Mouse (Mus musculus): Measurements from ENCODE around the gene Ankdd1a. TPM values are rescaled to one million over a fixed set of nuclear protein-coding genes. Genes with fewer than 3 reads are reported as not detected.

Ankdd1a gene
- polyA plus RNA-seq, 1 experiment from 2014 or later, result 0.13 TPM

- H3K27ac ChIP-seq, result peak overlapping the region; percentile 97
- H3K36me3 ChIP-seq (ENCODE audit: inconsistent target), result no peaks in the 10 kb centered on the region
- 33% methylated on average over 6 of the region's 11 CpGs for WGBS (ENCODE audit: missing documents)
- no peaks in the 10 kb centered on the region; the same call in 1 of the 2 replicates for H3K79me2 ChIP-seq (ENCODE audit: inconsistent target)
- no peak overlapping the region for H3K4me3 ChIP-seq (ENCODE audit: inconsistent target)
Observed at GRCm38 (mm10) chr9:65535789-65536469, 15.9 kb upstream of the Ankdd1a start.

- 0% methylated on average over 3 of the region's 3 CpGs for WGBS (ENCODE audit: missing documents)
- Histone ChIP-seq H3K27ac (peak overlapping the region; percentile 97), H3K4me3 (ENCODE audit: inconsistent target) (no peak overlapping the region), H3K36me3 (ENCODE audit: inconsistent target) (no peaks in the 10 kb centered on the region), H3K79me2 (ENCODE audit: inconsistent target) (no peaks in the 10 kb centered on the region; the same call in 1 of the 2 replicates)
Observed at GRCm38 (mm10) chr9:65535191-65535722, 15.3 kb upstream of the Ankdd1a start.

DNA sequence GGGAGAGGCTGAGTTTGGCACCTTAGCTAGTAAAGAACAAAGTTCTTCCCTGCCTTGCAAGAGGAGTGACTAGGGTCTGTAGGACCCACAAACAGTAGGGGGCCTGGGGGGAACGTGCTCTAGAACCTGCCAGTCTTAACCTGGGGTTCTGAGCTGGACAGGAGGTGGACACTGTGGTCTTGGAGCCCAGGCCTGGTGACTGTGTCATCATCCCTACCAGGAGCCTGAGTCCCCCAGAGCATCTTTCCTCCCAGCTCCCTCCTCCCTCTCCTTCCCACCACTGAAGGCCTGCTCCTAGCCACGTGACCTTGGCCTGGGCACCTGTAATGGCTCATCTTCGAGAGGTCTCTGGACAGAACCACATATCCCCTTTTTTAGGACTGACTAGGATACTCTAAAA is 14.1 kb upstream of the Ankdd1a start:
- H3K27ac ChIP-seq, result peak overlapping the region; percentile 97
- WGBS (ENCODE audit: missing documents), result 90% methylated on average over 3 of the region's 3 CpGs

DNA sequence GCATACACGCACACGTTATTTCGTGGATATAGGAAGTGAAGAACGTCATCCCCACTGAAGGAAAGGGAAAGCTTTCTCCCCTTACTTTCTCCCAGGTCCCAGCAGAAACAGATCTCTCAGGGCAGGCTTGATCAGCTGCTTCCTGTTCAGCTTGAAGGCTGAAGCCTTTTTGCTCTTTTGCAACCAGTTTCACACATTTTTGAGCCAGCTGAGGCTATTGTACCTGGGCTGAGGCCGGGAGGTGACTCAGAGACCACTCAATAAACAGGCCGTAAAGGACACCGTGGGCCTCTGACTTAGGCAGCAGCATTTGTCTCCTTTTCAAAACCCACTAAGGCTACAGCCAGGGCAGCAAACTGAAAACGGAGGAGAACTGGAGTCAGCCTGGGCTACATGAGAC is 13.0 kb upstream of the Ankdd1a start:
- no peaks in the 10 kb centered on the region for H3K36me3 ChIP-seq (ENCODE audit: inconsistent target)
- WGBS (ENCODE audit: missing documents), result 36% methylated on average over 7 of the region's 8 CpGs
- H3K27ac ChIP-seq, result peak overlapping the region; percentile 97
- no peak overlapping the region for H3K4me3 ChIP-seq (ENCODE audit: inconsistent target)
- no peaks in the 10 kb centered on the region; the same call in 1 of the 2 replicates for H3K79me2 ChIP-seq (ENCODE audit: inconsistent target)

More for the DNA sequence above, 14.1 kb upstream of the Ankdd1a start:
- Histone ChIP-seq H3K79me2 (ENCODE audit: inconsistent target) (no peaks in the 10 kb centered on the region; the same call in 1 of the 2 replicates), H3K4me3 (ENCODE audit: inconsistent target) (no peak overlapping the region), H3K36me3 (ENCODE audit: inconsistent target) (no peaks in the 10 kb centered on the region)

DNA sequence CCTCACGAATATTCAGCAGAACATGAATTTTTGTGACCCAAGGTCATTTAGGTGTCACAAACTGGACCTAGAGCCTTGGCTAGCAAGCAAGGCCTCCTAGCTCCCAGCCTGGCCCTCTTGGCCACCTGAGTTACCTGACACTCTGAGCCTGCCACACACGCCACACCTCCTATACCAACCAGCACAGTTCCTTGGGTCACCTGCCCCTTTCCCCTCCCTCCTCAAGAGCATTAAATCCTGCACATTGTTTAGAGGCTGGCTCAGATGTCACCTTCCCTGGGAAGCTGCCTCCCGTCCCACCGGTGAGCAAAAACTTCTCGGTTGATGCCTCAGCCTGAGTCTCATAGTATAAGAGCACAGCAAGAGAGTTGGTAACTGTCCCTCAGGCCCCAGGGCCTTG is 11.3 kb upstream of the Ankdd1a start:
- Histone ChIP-seq H3K36me3 (ENCODE audit: inconsistent target) (no peaks in the 10 kb centered on the region), H3K79me2 (ENCODE audit: inconsistent target) (no peaks in the 10 kb centered on the region; the same call in 1 of the 2 replicates), H3K27ac (no peak overlapping the region), H3K4me3 (ENCODE audit: inconsistent target) (no peak overlapping the region)
- WGBS (ENCODE audit: missing documents), result 91% methylated on average over 5 of the region's 5 CpGs

- H3K4me3 ChIP-seq (ENCODE audit: inconsistent target), result no peak overlapping the region
- no peaks in the 10 kb centered on the region; the same call in 1 of the 2 replicates for H3K79me2 ChIP-seq (ENCODE audit: inconsistent target)
- 49% methylated on average over 8 of the region's 8 CpGs for WGBS (ENCODE audit: missing documents)
- no peaks in the 10 kb centered on the region for H3K36me3 ChIP-seq (ENCODE audit: inconsistent target)
- H3K27ac ChIP-seq, result peak overlapping the region; percentile 48
Observed at GRCm38 (mm10) chr9:65529659-65530058, 9.7 kb upstream of the Ankdd1a start.

DNA sequence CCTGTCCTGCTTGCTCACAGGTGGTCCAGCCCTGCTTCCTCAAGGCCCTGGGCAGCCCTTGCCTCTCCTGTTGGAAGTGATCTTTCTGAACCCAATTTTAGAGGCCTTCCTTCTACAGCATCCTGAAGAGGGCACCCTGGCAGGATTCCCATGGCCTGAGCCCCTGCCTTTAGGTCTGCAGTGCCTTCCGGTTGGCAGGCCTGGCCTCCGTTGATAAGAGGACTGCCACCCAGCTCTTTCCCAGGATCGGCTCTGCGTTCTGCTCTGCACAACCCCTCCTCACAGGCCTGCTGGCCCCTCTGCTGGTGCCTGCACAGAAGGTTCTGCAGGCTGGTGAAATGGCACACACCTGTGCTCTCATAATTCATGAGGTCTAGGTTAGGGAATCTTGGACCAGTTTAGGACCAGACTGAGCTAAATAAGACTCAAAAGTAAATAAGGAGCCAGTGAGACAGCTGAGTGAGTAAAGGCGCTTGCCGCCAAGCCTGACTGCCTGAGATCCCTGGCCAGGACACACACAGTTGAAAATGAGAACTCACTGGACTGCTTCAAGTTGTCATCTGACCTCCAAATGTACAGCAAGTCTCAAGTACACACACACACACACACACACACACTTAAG is 8.5 kb upstream of the Ankdd1a start:
- H3K4me3 ChIP-seq (ENCODE audit: inconsistent target), result no peak overlapping the region; the same call in 1 of the 2 replicates
- H3K79me2 ChIP-seq (ENCODE audit: inconsistent target), result no peaks in the 10 kb centered on the region; the same call in 1 of the 2 replicates
- H3K36me3 ChIP-seq (ENCODE audit: inconsistent target), result no peaks in the 10 kb centered on the region
- WGBS (ENCODE audit: missing documents), result 56% methylated on average over 6 of the region's 6 CpGs
- peak overlapping the region; percentile 48 for H3K27ac ChIP-seq

DNA sequence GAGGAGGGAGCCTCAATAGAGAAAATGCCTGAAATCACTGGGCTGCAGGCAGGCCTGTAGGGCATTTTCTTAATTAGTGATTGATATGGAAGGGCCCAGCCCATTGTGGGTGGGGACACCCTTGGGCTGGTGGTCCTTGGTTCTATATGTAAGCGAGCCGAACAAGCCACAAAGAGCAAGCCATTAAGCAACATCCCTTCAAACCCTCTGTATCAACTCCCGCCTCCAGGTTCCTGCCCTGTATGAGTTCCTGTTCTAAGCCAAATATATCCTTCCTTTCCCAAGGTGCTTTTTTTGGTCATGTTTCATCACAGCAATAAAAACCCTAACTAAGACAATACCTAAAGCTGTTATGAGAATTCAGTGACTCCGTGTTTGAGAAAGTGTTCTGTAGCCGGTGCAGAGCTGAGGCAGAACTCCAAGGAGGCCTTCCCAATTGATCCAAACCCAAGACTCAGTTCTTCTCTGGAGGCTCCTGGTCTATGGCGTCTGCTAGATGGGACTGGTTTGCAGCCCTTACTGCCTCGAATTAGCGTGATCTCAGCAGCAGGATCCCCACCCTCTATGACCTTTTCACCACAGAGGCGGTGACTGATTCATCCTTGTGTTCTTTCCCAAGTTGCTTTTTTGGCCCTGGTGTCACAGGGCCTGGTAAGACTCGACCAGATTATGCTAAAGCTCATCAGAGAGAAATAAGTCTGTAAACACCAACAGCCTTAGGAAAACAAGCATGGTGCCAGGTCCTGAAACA is 5.6 kb upstream of the Ankdd1a start:
- H3K36me3 ChIP-seq (ENCODE audit: inconsistent target), result no peaks in the 10 kb centered on the region

DNA sequence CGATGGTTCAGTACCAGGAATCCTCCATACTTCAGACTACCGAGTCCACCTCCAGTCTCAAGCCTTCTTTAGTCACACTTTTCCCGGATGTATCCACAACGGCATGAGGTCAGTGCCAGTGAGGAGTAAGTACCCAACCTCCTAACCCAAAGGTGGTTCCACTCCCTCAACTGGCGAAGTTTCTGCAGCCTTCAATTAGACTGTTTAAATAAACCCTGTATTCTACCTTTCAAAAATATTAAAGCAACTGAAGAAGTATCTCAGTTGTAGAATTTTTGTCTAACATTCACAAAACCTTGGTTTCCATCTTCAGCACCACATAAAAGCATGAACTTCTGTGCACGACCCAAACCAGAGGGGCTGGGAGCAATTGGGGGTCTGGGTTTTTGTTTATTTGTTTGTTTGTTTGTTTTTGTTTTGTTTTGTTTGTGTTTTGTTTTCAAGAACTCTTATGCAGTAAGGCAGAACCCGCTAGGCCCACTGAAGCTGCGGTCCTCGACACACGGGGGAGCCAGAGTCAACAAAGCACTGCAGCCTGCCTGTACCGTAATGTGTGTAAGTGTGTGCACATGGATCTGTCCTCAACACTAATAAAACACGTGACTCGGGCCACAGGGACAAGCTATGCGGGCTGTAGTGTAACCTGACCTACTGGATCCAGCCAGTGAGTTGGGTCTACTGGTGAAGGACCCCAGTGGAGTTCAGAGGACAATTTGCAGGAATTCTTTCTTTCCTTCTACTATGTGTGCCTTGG is 3.8 kb upstream of the Ankdd1a start:
- Histone ChIP-seq H3K36me3 (ENCODE audit: inconsistent target) (no peaks in the 10 kb centered on the region), H3K27ac (peak overlapping the region; percentile 62), H3K79me2 (ENCODE audit: inconsistent target) (no peaks in the 10 kb centered on the region; the same call in 1 of the 2 replicates), H3K4me3 (ENCODE audit: inconsistent target) (no peak overlapping the region)
- WGBS (ENCODE audit: missing documents), result 28% methylated on average over 14 of the region's 14 CpGs

More for the DNA sequence above, 5.6 kb upstream of the Ankdd1a start:
- Histone ChIP-seq H3K27ac (peak overlapping the region; percentile 62), H3K4me3 (ENCODE audit: inconsistent target) (no peak overlapping the region), H3K79me2 (ENCODE audit: inconsistent target) (no peaks in the 10 kb centered on the region; the same call in 1 of the 2 replicates)
- 56% methylated on average over 10 of the region's 10 CpGs for WGBS (ENCODE audit: missing documents)

DNA sequence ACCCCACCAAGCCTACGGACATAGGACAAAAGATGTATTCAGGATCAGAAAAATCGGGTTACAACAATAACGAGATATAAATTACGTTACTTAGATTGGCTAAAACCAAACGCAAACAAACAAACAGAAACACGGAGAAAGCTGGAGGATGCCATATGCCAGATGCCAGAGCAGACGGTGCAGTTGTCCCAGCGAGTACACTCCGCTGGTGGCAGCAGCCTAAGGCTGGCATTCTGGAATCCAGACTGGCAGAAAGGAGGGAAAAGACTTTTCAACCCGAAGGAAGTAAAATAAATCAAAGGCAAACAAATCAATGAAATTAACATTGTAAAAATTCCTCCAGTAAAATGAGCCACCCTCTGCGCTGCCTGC is 498 bp upstream of the Ankdd1a start:
- 82% methylated on average over 11 of the region's 11 CpGs for WGBS (ENCODE audit: missing documents)

GRCm38 (mm10) chr9:65514851-65515261 is 5.1 kb downstream of the Ankdd1a start:
- no peaks in the 10 kb centered on the region for H3K79me2 ChIP-seq (ENCODE audit: inconsistent target)
- no peaks in the 10 kb centered on the region for H3K36me3 ChIP-seq (ENCODE audit: inconsistent target)
- WGBS (ENCODE audit: missing documents), result 97% methylated on average over 3 of the region's 3 CpGs
- H3K4me3 ChIP-seq (ENCODE audit: inconsistent target), result no peak overlapping the region
- H3K27ac ChIP-seq, result no peak overlapping the region

More for the DNA sequence above, 498 bp upstream of the Ankdd1a start:
- Histone ChIP-seq H3K79me2 (ENCODE audit: inconsistent target) (no peaks in the 10 kb centered on the region), H3K36me3 (ENCODE audit: inconsistent target) (no peaks in the 10 kb centered on the region), H3K4me3 (ENCODE audit: inconsistent target) (no peak overlapping the region), H3K27ac (no peak overlapping the region)

GRCm38 (mm10) chr9:65514431-65514830 is 5.6 kb downstream of the Ankdd1a start:
- WGBS (ENCODE audit: missing documents), result 87% methylated on average over 4 of the region's 8 CpGs
- no peaks in the 10 kb centered on the region for H3K79me2 ChIP-seq (ENCODE audit: inconsistent target)

GRCm38 (mm10) chr9:65512520-65512919 is 7.5 kb downstream of the Ankdd1a start:
- Histone ChIP-seq H3K4me3 (ENCODE audit: inconsistent target) (no peak overlapping the region), H3K79me2 (ENCODE audit: inconsistent target) (no peaks in the 10 kb centered on the region), H3K36me3 (ENCODE audit: inconsistent target) (no peaks in the 10 kb centered on the region), H3K27ac (no peak overlapping the region)
- 98% methylated on average over 3 of the region's 3 CpGs for whole genome bisulfite sequencing (ENCODE audit: missing documents)

More at GRCm38 (mm10) chr9:65514431-65514830, 5.6 kb downstream of the Ankdd1a start:
- H3K4me3 ChIP-seq (ENCODE audit: inconsistent target), result no peak overlapping the region
- no peak overlapping the region for H3K27ac ChIP-seq
- no peaks in the 10 kb centered on the region for H3K36me3 ChIP-seq (ENCODE audit: inconsistent target)

DNA sequence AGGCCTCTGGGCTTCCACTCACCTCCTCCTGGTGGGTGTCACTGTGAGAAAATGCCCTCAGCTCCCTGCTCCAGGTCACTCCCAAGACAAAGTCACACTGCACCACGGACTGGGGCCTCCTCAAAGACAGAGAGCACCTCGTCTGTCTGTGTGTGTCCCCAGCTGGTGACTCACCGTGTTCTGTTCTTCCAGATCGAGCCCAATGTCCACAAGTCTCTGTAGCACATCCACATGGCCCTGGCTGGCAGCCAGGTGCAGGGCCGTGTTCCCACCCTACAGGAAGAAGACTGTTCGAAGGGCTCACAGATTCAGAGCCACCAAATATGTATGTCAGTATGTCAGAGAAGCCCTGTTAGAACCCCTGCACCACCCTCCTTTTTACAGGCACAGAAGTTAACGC is 11.5 kb downstream of the Ankdd1a start:
- WGBS (ENCODE audit: missing documents), result 61% methylated on average over 7 of the region's 7 CpGs
- H3K36me3 ChIP-seq (ENCODE audit: inconsistent target), result no peaks in the 10 kb centered on the region
- no peaks in the 10 kb centered on the region for H3K79me2 ChIP-seq (ENCODE audit: inconsistent target)
- no peak overlapping the region for H3K4me3 ChIP-seq (ENCODE audit: inconsistent target)
- no peak overlapping the region for H3K27ac ChIP-seq
